ENCODE assay signal across 29 mouse cellular contexts in the genomic region with DNA sequence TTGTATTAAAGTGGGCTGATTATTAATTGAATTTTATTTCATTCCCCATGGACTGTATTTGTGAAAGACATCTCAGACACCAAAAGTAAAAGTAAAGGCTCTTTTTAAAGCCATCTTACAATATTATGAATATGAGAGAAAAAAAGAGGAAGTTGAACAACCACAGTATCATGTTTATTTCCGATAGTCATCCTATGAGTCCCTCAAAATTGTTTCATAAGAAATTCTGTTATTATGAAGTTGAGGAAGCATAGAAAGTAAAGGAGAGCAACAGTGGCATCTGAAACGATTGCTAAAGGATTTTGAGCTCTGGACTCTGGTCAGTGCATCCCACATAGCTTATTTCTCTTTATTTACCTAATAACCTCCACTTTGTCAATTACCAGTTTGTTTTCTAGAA. TPM values are rescaled to one million over a fixed set of nuclear protein-coding genes. Genes with fewer than 3 reads are reported as not detected.
"Had no signal": no experiment of that assay in that cellular context is flagged by ENCODE, and none has a peak within 500 bp of the region (broad histone marks: within the 10 kb centered on the region; RNA-seq: fewer than 3 reads in every experiment).

No protein-coding gene starts in this region.

- H3K4me1 ChIP-seq: kidney, embryonic 15.5 days; limb, embryonic 10.5 days; limb, embryonic 13.5 days; liver, embryonic 12.5 days; liver, embryonic 15.5 days; lung, embryonic 15.5 days; midbrain, embryonic 12.5 days; midbrain, embryonic 15.5 days; neural tube, embryonic 12.5 days; neural tube, embryonic 15.5 days had no signal

- H3K9me3 ChIP-seq: kidney, embryonic 15.5 days; limb, embryonic 10.5 days; limb, embryonic 13.5 days; liver, embryonic 12.5 days; liver, embryonic 15.5 days; lung, embryonic 15.5 days; midbrain, embryonic 15.5 days; neural tube, embryonic 15.5 days had no signal

- H3K36me3 ChIP-seq: kidney, embryonic 15.5 days; limb, embryonic 10.5 days; limb, embryonic 13.5 days; liver, embryonic 12.5 days; liver, embryonic 15.5 days; lung, embryonic 15.5 days; midbrain, embryonic 12.5 days; midbrain, embryonic 15.5 days; neural tube, embryonic 12.5 days; neural tube, embryonic 15.5 days had no signal

- ATAC-seq: liver, embryonic 12.5 days; midbrain, embryonic 15.5 days had no signal

- DNase-seq: kidney, adult 8-10 months; kidney, postnatal 10 days; kidney, postnatal 4 days; liver; lung, adult 18-20 months; lung, postnatal 10 days; lung, postnatal 4 days; right cerebral cortex, postnatal 25 days; spleen, adult 18-20 months; thymus, adult 18-20 months; thymus, postnatal 36 days had no signal

- H3K27me3 ChIP-seq: kidney, embryonic 15.5 days; limb, embryonic 13.5 days; liver, embryonic 12.5 days; liver, embryonic 15.5 days; lung, embryonic 15.5 days; midbrain, embryonic 12.5 days; midbrain, embryonic 15.5 days; neural tube, embryonic 12.5 days; neural tube, embryonic 15.5 days had no signal

- H3K4me3 ChIP-seq: kidney, embryonic 15.5 days; limb, embryonic 10.5 days; limb, embryonic 13.5 days; liver, embryonic 12.5 days; liver, embryonic 15.5 days; lung, embryonic 15.5 days; midbrain, embryonic 12.5 days; midbrain, embryonic 15.5 days; neural tube, embryonic 12.5 days; neural tube, embryonic 15.5 days had no signal

RNA-seq across cellular contexts. Expression of a gene that starts 0.5 kb away (rescaled TPM):
- total RNA-seq: layer of hippocampus, adult 18-20 months; layer of hippocampus, postnatal 14 days; left cerebral cortex, adult 8-10 months; left cerebral cortex, postnatal 25 days; megakaryocyte, adult 5-6 weeks had no signal
- polyA plus RNA-seq: kidney, embryonic 15.5 days; limb, embryonic 10.5 days; limb, embryonic 13.5 days; liver, embryonic 12.5 days; liver, embryonic 15.5 days; lung, embryonic 15.5 days; midbrain, embryonic 12.5 days; midbrain, embryonic 15.5 days; neural tube, embryonic 12.5 days; neural tube, embryonic 15.5 days; stomach, embryonic 16.5 days; urinary bladder, adult 2 months had no signal

RNA-seq across cellular contexts. Expression of a gene that starts 25.4 kb away (rescaled TPM):
- total RNA-seq: layer of hippocampus, adult 18-20 months; layer of hippocampus, postnatal 14 days; left cerebral cortex, adult 8-10 months; left cerebral cortex, postnatal 25 days; megakaryocyte, adult 5-6 weeks had no signal
- polyA plus RNA-seq: kidney, embryonic 15.5 days; limb, embryonic 10.5 days; limb, embryonic 13.5 days; liver, embryonic 12.5 days; liver, embryonic 15.5 days; lung, embryonic 15.5 days; midbrain, embryonic 12.5 days; midbrain, embryonic 15.5 days; neural tube, embryonic 12.5 days; neural tube, embryonic 15.5 days; stomach, embryonic 16.5 days; testis, adult 2 months; urinary bladder, adult 2 months had no signal

RNA-seq across cellular contexts. Expression of a gene that starts 44.8 kb away (rescaled TPM):
- total RNA-seq: layer of hippocampus, adult 18-20 months; layer of hippocampus, postnatal 14 days; left cerebral cortex, adult 8-10 months; left cerebral cortex, postnatal 25 days; megakaryocyte, adult 5-6 weeks had no signal
- polyA plus RNA-seq: kidney, embryonic 15.5 days; limb, embryonic 10.5 days; limb, embryonic 13.5 days; liver, embryonic 12.5 days; liver, embryonic 15.5 days; lung, embryonic 15.5 days; midbrain, embryonic 12.5 days; midbrain, embryonic 15.5 days; neural tube, embryonic 12.5 days; neural tube, embryonic 15.5 days; stomach, embryonic 16.5 days; urinary bladder, adult 2 months had no signal
